Mouse (Mus musculus): ENCODE data around the gene Aldh3b1.

The Aldh3b1 gene

DNA sequence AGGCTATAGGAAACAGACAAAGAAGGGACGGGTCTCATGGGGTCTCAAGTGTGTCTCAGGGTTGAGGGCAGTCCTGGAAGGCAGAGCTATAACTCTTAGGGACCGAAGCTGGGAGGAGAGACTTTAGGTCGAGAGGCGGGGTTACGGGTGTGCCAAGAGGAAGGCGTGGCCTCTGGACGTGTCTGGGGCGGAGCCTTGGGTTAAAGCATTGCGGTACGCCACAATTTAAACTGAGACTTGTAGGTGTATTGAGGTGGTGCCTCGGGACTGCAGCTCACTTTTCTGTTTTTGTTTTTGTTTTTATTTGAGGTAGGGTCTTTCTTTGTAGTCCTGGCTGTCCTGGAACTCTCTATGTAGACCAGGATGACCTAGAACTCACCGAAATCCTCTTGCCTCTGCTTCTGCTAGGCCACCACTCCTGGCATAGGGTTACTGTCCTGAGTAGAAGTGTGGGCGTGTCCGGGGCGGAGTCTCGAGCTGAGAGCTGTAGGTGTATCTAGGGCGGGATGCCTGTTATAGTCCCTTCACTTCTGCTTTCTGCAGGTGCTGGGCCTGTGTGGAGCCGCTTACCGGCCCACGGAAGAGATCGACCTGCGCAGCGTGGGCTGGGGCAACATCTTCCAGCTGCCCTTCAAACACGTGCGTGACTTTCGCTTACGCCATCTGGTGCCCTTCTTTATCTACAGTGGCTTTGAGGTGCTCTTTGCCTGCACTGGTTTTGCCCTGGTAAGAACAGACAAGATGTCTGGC, 13.6 kb upstream of the Aldh3b1 start:
- peak; percentile 60 for DNase-seq (ENCODE audit: low read depth)

- DNase-seq (ENCODE audit: low read depth) = no peak
Measured at GRCm38 (mm10) chr19:3942315-3942714, 12.7 kb upstream of the Aldh3b1 start.

- DNase-seq (ENCODE audit: low read depth) = no peak
Measured at GRCm38 (mm10) chr19:3935896-3936850, 6.6 kb upstream of the Aldh3b1 start.

- DNase-seq (ENCODE audit: low read depth) = no peak
Measured at GRCm38 (mm10) chr19:3935032-3935895, 5.7 kb upstream of the Aldh3b1 start, which contains the start of gene Unc93b1. Unc93b1 (plus strand) TSS chr19:3935186.

GRCm38 (mm10) chr19:3931716-3932115, 2.1 kb upstream of the Aldh3b1 start:
- DNase-seq (ENCODE audit: low read depth) = no peak

- no peak for DNase-seq (ENCODE audit: low read depth)
Measured at GRCm38 (mm10) chr19:3930262-3931057, 852 bp upstream of the Aldh3b1 start.

DNA sequence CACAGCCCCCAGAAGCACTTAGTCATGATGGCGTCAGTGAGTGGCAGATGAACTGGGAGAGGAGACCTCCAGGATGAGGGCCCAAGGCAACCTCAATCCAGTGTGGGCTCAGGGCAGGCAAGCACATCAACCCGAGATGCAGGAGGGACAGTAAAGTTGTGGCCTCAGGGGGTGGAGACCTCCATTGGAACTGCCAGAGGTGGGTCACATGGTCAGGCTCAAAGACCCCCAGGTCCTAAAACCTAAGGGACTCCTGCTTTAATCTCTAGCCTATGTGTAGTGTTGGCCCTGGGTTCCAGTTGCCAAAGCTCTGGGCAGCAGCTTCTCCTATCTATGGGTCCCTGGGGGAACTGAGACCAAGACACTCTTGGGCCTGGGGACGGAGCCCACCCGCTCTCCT, 829 bp downstream of the Aldh3b1 start:
- no peak for DNase-seq (ENCODE audit: low read depth)

DNA sequence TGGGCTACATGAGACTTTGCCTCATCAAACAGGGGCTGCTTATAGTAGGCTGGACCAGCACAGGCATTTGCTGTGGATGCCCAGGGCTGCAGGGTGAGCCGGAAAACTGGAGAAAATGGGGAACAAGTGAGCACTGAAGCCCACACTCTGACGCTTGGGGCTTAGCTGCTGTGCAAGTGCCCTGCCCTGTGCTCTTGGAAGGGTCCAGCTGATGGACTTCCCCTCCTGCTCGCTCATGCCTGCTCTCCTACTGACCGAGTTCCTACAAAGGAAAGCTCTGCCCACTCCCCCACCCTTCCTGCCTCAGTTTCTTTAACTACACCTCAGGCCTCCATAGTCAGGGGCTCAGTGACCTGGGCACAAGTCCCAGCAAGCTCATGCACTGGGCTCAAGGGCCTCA, 1.6 kb downstream of the Aldh3b1 start:
- DNase-seq (ENCODE audit: low read depth) = no peak

DNA sequence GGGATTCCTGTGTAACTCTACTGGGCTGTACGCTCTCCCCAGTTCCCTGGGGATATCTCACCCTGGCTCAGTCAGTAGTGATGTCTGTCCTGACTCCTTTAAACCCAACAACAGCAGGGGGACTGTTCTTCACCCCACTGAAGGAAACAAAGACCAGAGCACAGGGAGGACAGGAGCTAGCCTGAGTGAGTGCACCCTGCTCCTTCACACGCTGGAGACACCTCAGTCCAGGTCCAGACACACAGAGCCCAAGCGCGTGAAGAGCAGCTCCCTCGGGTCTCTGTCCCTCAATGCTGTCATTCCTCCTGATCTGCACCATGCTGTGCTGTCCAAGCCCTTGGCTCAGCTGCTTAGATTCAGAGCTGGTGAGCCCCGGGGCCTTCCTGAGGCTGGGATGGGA, 2.9 kb downstream of the Aldh3b1 start:
- DNase-seq (ENCODE audit: low read depth) = no peak

DNA sequence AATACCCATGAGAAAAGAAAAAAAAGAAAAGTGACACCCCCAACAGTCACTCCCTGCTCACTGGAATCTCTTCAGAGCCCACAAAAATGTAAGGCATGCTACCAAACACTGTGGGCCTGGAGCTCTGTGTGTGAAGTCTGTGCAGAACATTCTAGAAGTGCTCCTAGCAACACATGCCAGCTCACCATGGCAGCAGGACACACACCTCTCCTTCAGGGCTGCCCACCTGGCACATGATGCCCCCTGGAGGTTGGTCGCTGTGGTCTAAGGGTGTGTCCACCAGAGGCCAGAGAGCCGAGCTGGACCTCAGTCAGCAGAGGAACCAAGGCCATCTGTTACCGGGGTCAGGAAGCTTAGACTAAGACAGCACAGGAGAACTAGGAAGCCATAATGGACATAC, 3.3 kb downstream of the Aldh3b1 start:
- no peak for DNase-seq (ENCODE audit: low read depth)

DNA sequence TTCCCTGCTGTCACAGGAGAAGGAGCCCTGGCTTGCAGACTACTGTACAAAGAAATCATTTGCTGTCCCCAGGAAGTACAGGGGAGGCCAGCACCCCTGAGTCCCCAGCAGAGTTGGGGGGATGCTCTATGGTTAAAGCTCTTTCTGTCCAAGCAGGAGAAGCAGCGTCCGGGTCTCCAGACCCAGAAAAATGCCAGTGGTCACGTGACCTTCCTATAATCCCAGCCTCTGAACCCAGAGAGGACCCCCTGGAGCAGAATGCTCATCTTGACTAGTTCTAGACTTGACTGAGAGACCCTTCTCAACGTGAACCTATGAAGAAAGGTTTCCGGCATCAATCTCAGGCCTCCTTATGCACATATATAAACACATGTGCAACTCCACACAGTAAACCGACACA, 3.7 kb downstream of the Aldh3b1 start:
- no peak for DNase-seq (ENCODE audit: low read depth)

GRCm38 (mm10) chr19:3924868-3925267, 4.7 kb downstream of the Aldh3b1 start:
- DNase-seq (ENCODE audit: low read depth) = no peak

DNA sequence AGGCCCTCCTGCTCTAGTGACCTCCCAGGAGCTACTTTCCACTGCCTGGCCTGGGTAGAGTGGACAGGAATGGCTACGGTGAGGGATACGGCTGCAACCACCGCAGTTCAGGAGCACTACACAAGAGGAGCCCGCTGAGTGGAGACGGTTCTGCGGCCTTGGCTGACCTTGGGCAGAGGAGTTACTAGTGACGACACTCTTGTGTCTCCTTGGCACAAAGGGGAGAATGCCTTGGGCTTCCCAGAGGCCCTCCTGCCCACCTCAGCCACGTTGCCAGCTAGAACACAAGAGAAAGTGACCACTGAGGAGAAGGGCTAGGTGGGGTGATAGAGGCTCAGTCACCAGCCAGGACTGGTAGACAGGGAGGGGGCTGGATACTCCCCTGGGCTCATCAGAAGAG, 5.4 kb downstream of the Aldh3b1 start:
- DNase-seq (ENCODE audit: low read depth) = no peak

GRCm38 (mm10) chr19:3923586-3923985, 6.0 kb downstream of the Aldh3b1 start:
- no peak for DNase-seq (ENCODE audit: low read depth)

GRCm38 (mm10) chr19:3922661-3923371, 6.8 kb downstream of the Aldh3b1 start:
- DNase-seq (ENCODE audit: low read depth) = no peak

DNA sequence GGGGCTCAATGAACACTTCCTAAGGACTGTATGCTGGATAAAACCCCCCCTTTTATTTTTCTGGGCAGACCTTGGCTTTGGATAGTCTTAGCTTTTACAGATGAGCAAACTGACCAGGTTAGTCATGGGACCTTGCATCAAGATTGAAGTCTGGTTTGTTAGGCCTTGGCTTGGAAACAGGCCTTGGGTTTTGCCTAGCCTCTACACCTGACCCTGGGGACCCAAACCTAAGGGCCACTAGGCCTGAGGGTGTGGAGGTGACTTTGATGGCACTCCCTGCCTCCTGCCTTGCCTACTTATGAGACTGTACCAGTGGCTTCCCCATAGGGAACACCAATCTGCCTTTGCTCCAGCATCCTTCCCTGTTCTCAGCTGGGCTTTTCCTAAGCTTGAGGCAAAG, 9.7 kb downstream of the Aldh3b1 start:
- no peak for DNase-seq (ENCODE audit: low read depth)

GRCm38 (mm10) chr19:3916727-3917126, 12.9 kb downstream of the Aldh3b1 start:
- DNase-seq (ENCODE audit: low read depth) = no peak

DNA sequence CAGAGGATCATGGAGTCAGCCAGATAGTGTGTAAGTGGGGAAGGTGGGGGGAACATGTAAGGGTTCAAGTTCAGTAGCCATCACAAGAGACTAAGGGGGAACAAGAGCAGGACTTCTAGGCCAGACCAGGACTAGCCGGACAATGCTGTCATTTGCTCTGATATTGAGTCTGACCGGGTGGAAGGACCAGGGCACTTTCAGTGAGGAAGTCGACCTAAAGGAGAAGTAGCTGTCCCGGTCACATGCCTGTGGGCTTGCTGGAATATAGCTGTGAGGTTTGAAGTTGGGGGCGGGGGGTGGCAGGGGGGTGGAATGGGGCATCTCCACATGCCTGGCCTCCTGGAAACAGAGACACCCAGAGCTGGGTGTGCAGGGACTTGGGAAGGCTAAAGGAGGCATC, 15.1 kb downstream of the Aldh3b1 start:
- DNase-seq (ENCODE audit: low read depth) = no peak

DNA sequence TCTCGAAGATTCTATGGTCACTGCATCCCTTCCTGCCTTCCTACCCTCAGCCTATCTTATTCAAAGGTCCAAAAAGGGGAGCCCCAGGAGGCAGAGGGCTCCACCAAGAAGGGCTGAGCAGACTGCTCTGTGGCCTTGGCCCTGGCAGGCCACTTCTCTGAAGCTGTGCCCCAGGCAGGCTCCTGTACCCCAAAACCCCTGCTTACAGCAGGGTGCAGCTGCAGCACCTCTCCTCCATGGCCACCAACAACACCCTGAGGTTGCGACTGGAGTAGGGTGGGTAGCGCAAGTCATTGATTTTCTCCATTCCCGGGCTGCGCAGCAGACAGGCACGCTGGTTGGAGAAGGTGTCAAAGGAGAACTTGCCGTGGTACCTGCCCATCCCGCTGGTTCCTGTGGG, 15.9 kb downstream of the Aldh3b1 start:
- DNase-seq (ENCODE audit: low read depth) = no peak

DNA sequence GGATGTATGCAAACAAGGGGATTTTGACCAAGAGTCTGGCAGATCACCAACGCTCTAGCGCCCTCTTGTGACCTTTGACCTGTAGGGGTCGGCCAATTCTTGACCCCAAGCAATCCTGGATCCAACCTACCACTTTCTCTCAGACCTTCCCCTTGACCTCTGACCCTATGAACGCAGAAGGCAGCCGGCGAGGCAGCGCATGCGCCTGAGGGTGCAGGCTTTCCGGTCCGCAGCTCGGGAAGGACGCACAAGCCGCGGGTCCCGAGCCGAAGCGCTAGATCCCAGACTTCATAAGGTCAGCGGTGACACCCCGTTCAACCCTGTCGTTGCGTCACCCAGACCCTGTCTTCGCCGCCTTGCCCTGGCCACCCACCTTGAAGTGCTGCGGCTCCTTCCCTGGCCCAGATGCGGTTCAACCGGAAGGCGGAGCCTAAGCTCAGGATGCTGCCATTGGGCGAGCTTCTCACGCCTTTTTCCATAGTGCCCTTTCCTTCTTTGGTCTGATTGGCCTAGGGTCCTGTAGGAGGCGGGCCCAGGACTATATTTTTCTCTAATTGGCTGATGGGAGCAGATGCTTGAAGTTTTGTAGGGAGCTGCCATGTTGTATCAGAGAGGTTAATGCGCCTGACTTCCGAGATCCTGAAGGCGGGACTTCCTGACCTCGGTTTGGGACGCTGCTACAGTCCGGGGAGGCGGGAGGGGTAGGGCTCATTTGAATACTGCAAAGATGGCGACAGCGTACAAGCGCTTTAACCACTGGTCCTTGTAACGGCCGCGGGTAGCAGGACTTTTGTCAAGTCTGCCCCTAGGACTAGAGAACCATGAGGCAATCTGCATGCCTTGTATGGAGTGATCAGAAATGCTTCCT, 17.0 kb downstream of the Aldh3b1 start, which contains the start of gene Ndufs8:
TSS of gene Ndufs8 (minus strand) at position 438 of the 868 bp plus-strand sequence.
- peak; percentile 94 for DNase-seq (ENCODE audit: low read depth)

All from c-Kit-positive CD71-negative TER-119-negative erythroid progenitor cells, embryonic 14.5 days (primary cell).